Mouse (Mus musculus) frontal cortex, adult 2 months (tissue): ENCODE data around the gene Trabd. TPM values are rescaled to one million over a fixed set of nuclear protein-coding genes. Genes with fewer than 3 reads are reported as not detected.
A peak's percentile ranks its signal among the peaks of the same experiment; 100 is the strongest.

Experiments used
- DNase-seq, 2 experiments: peaks; one replicate each; pipeline ENCODE4 v3.0.0; 2022; ENCODE audit warnings: low spot score in 1 of 2; ENCODE audit errors: extremely low spot score in 1 of 2
- polyA plus RNA-seq: library from polyadenylated mRNA; depleted of rRNA; stranded (reverse); fragments of >200 nt; gene quantifications from 2 replicates; pipeline ENCODE4 v1.2.3, GENCODE M21; 2012

The Trabd gene
- polyA plus RNA-seq, 1 experiment = 25.8 TPM

DNA sequence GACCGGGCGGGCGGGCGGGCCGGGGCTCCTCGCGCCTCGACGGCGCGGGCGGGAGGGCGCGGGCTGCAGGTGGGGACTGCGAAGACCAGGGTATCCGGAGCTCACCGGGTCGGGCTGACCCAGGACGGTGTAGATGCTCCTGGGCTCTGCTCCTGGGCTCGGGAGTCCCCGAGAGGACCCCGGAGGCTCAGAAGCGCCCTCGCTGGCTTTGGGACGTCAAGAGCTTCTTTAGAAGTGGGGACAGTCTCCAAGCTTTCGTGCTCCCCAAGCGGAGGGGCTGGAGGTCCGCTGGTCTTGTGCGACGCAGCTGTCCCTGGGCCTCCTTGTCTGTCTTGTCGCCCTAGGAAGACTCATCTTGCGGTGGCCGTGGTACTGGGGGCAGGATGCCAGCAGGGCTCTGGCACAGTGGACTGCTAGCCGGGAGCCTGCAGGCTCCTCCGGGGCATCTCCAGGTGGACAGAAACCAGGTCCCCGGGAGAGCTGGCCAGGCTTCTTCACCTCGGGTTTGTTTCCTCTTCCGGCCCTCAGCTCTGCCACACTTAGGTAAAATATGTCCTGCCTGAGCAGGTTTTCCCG is 1.3 kb downstream of the Trabd start:
- DNase-seq = no peak

DNA sequence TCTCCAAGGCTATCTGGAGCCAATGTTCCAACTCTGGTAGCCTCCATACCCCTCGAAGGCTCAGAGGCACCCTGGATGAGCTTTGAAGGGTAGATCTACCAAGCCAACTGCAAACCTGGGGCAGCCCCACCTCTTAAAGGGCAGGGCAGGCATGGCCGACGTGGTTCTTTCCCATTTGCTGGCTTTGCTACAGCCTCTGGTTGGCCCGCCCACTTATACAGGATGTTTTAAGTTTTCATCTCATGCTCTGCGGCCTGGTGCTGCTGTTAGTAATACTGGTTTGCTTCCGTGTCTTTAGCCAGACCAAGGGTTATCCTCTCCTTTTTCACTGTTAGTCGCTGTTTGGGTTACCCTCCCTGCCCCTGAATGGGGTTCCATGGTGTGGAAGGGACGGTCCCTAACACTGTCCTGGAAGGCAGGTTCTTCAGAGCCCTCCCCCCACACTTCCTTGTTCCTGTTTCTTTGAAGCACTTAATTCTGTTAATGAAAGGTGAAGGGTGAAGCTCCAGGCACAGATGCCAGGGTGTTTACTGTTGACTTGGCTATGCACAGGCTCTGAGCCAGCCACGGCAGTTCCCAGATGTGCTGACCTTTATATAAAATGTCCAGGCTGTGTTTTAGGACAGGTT is 3.4 kb downstream of the Trabd start:
- DNase-seq = no peak

DNA sequence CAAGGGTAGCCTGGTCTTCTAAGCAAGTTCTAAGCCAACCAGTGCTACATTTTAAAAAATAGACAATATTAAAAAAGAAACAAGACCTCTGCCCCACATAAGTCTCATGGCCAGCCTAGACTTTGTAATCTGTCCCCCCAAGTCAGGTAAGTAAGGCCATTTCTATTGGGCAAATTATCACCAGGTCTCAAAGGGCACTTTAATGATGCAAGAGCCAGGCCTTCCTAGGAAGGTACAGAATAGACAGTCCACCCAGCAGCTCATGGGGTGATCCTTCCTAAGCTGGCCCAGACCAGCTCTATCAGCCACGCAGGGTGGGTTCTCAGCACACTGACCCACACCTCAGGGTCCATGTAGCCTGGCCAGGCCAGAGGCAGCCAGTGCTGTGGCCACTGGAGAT is 9.0 kb downstream of the Trabd start:
- DNase-seq = no peak

DNA sequence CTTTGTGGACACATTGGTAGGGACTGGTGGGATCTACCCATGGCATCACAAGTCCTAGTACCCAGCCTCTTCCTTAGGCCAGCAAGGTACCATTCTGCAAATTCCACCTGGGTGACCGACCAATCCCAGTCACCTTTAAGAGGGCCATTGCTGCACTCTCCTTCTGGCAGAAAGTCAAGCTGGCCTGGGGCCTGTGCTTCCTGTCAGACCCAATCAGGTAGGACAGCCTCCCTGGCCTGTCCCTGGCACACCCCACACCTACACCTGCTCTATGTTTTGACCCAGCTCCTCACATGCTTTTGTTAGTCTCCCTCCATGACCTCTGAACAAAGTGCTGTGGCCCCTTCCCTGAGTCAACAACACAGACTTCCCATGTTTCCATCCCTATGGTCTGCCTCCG is 9.9 kb downstream of the Trabd start:
- no peak for DNase-seq

GRCm38 (mm10) chr15:89088607-89089247 is 13.8 kb downstream of the Trabd start, which contains the start of gene Selenoo:
Gene Selenoo, plus strand, starts transcription at chr15:89089084.
- peak; percentile 78 to 93 for DNase-seq

GRCm38 (mm10) chr15:89089248-89090051 is 14.5 kb downstream of the Trabd start:
- DNase-seq = no peak

- peak in 1 of 2 experiments; percentile 61 for DNase-seq
Observed at GRCm38 (mm10) chr15:89090662-89091061, 15.7 kb downstream of the Trabd start.

GRCm38 (mm10) chr15:89092181-89092580 is 17.3 kb downstream of the Trabd start:
- DNase-seq = no peak

DNA sequence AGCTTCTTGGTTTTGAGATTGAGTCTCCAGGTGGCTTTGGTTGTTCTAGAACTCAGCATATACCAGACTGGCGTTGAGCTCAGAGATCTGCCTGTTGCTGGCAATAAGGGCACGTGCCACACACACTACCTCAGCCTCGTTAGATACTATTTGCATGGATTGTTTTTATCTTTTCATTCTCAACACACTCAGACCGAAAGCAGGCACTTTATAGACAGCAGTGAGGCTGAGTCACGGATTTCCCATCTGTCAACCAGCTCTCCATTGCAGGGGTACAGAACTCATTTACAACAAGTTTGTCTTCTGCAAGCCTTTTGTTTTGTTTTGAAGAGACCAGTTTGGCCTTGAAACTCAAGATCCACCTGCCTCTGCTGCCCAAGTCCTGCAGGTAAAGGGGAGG is 22.5 kb downstream of the Trabd start:
- no peak for DNase-seq

DNA sequence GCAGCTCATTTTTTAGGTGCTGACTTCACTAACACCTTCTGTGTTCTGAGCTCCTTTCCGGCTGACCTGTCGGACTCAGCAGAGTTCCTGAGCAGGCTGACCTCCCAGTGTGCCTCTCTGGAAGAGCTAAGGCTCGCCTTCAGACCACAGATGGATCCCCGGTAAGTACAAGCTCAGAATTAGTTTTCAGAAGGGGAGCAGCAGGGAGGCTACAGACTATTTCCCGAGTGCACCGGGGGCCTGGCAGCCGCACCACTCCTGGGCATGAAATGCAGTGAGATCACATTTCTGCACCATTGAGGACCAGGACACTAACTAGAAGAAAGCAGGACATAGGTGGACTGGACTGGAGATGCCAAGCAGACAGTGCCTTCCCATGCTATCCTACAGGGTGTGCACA is 23.7 kb downstream of the Trabd start:
- DNase-seq = no peak

DNA sequence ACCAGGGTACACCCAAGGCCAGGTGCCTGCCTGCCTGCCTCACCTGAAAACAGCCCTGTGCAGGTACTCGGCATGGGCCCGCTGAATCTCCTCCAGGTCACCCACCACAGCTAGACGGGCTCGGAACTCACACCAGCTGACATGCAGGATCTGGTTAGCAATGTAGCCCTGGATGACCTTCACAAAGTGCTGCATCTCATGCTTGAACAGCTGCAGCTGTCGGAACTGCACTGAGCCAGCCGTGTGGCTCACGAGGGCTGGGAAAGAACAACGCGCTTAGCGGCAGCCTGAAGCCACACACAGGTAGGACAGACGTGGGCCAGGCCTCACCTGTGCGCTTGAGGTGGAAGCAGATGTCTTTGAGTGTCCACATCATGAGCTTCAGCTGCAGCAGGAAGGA is 25.9 kb downstream of the Trabd start:
- DNase-seq = no peak

DNA sequence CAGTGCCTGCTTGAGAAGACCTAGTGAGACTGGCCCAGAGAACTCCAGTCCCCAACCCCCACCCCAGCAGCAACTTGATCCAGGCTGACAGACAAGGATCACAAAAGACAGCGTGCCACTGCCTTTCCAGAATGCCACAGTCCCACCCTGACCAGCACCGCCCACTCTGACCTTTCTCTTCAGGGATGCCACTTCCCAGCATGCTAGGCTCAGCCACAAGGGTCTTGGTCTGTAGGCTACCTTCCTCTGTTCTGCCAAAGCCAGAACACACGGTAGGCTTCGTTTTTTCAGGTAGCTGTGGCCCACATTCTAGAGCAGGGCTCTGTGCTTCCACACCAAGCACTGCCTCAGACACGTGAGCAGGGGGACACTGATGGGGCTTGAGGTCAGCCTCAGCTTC is 27.7 kb downstream of the Trabd start:
- DNase-seq = no peak

DNA sequence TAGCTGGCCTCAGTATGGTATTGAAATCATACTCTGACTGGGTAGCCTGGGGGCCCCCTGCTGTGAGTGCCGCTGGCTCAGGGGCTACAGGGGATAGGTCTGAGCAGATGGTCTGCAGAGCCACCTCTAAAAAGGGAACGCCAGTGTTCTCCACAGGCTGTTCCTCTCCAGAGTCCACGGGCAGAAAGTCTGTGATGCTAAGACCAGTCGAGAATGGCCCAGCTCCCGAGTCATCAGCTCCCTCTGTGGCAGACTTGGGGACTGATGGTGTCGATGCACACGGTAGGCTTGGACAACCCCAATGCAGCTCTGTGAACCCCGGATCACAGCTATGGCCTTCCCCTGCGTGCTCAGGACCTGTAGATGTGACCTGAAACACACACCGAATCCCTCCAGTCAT is 29.0 kb downstream of the Trabd start:
- no peak for DNase-seq

DNA sequence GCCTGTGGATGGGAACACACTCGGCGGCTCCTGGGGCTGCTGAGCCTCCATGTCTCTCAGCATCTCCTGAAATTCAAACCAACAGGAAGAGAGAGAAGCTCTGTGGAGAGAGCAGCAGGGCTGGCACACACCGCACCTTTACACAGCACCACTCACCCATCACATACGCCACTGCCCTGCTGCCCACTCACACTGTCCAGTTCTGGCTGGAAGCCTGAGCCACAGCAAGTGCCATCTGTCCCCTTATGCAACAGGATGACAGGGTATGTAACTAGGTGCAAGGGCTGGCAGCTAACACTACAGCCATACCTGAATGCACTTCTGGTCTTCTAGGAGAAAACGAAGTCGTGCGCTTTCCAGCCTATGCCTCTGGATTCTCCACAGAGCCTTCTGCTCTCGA is 29.5 kb downstream of the Trabd start:
- peak in 1 of 2 experiments; percentile 74 for DNase-seq

- peak in 1 of 2 experiments; percentile 61 for DNase-seq
Observed at GRCm38 (mm10) chr15:89106073-89106472, 31.1 kb downstream of the Trabd start.

- DNase-seq = no peak
Observed at GRCm38 (mm10) chr15:89106976-89107375, 32.1 kb downstream of the Trabd start.

DNA sequence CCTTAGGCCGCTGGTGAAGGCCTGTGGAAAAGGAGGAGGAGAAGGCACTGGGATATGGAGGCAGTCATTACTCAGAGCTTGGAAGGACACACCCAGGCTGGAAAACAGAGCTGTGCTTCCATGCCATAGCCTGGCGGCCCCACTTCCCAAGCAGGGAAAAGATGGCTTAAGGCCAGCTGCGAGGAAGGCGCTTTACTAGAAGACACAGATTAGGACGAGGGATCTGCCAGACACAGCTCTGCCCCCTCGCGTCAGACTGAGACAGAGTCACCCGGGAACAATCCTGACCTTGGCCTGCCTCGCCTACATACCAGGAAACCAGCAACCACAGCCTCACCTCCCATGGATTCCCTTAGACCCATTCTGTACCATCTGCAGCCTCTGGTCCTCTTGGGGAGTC is 35.2 kb downstream of the Trabd start:
- DNase-seq = no peak

- DNase-seq = no peak
Observed at GRCm38 (mm10) chr15:89118007-89118406, 43.1 kb downstream of the Trabd start.

GRCm38 (mm10) chr15:89122649-89123366 is 47.9 kb downstream of the Trabd start, which contains the start of gene Tubgcp6:
Gene Tubgcp6, minus strand, starts transcription at chr15:89123112.
- peak; percentile 93 to 97 for DNase-seq

DNA sequence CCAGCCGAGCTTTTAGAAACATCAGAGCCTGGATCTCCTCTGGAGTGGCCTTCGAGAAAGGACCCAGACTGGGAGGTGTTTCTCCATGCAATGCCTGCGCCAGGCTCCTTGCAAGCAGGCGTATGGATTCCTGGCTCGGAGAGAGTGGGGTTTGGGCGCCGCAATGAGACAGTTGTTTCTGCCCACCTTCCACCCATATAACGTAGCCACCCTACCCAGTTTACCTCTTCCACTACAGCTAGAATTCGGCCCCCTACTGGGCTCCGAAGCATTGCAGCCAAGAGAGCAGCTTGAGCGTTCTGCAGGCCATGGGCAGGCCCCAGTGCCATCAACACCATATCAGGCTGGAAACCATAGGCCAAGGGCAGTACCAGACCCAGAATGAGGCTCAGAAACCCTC is 48.7 kb downstream of the Trabd start:
- DNase-seq = peak in 1 of 2 experiments; percentile 76

DNA sequence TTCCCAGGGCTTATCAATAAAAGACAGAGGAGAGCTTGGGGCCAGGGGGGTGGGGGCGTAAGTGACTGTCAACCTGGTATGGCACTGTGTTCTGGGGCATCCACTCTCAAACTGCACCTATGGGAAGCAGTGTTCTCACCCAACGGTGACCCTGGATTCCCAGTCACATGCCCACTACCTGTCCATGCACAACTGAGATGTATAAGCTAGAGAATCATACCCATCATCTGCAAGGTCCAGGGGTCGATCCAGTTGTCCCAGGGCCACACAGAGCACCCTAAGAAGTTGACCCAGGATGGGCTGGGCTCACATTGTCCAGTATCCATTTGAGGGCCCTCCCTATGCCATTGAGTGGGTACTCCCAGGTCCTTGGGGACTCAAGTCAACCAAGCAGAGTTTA is 49.4 kb downstream of the Trabd start:
- DNase-seq = no peak
